ENCODE assay signal across 20 mouse cellular contexts in genomic region chr9:119361416-119361815, GRCm38 (mm10). TPM values are rescaled to one million over a fixed set of nuclear protein-coding genes. Genes with fewer than 3 reads are reported as not detected.
"Had no signal": no experiment of that assay in that cellular context is flagged by ENCODE, and none has a peak within 500 bp of the region (broad histone marks: within the 10 kb centered on the region; RNA-seq: fewer than 3 reads in every experiment).

No protein-coding gene starts in this region.

- DNase-seq: cerebellum, adult 9-11 months; cerebellum, postnatal 10 days; cerebellum, postnatal 14 days; cerebellum, postnatal 25 days; cerebellum, postnatal 36 days; embryo, embryonic 11 days; forebrain, postnatal 0 days; gastrocnemius, adult 2 months; gastrocnemius, postnatal 10 days; gastrocnemius, postnatal 14 days; gastrocnemius, postnatal 25 days; gastrocnemius, postnatal 36 days; heart, adult 11 months; heart, adult 18-20 months; heart, adult 2 months had no signal

RNA-seq across cellular contexts. Expression of gene Slc22a14, which starts 3.9 kb away (rescaled TPM):
- total RNA-seq: common myeloid progenitor, adult 5-6 weeks; forebrain, postnatal 0 days; gastrocnemius, adult 18-20 months; gastrocnemius, adult 2 months; gastrocnemius, adult 8-10 months; gastrocnemius, postnatal 10 days; gastrocnemius, postnatal 14 days; gastrocnemius, postnatal 25 days; gastrocnemius, postnatal 36 days; gastrocnemius, postnatal 4 days; granulocyte monocyte progenitor cell, adult 5-6 weeks; heart, adult 18-20 months; heart, adult 2 months had no signal
